Mouse (Mus musculus) central nervous system, embryonic 14 days (tissue): ENCODE data around the gene H2afz. TPM values are rescaled to one million over a fixed set of nuclear protein-coding genes. Genes with fewer than 3 reads are reported as not detected.

Experiments used
- polyA plus RNA-seq: library from polyadenylated mRNA; depleted of rRNA; stranded (reverse); fragments of >200 nt; gene quantifications from 2 replicates; pipeline ENCODE4 v1.2.3, GENCODE M21; 2012; rRNA removed

The H2afz gene
- 985 and 1,299 TPM in 2 replicates for polyA plus RNA-seq

GRCm38 (mm10) chr3:137864124-137864987, at the start of gene H2afz:
Gene H2afz (plus strand): TSS chr3:137864487.

DNA sequence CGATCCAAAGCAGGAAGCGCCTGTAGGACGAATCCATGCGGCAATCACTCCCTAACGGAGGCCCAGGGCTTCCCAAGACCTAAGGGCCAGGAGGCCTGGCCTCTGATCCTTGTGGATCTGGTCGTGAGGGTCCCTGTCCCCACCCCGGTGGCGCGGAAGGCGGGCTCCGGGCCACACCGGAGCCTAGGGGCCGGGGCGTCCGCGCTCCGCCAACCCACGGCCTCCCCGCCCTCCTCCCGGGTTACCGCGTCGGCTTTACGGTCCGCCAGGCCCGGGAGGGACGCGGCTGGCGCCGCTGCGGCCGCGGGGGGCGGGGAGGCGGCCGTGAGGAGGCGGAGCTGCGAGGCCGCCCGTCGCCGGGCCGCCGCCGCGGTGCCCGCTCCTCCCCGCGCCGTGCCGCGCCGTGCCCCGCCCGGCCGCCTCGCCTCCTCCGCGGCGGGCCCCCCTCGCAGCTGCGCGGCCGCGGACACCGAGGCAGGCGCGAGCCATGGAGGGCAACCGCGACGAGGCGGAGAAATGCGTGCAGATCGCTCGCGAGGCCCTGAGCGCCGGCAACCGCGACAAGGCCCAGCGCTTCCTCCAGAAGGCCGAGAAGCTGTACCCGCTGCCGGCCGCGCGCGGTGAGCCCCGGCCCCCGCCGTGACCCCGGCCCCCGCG, 3.3 kb downstream of the H2afz start, which contains the start of gene Dnajb14:
Gene Dnajb14 (plus strand): TSS at position 239 of the 657 bp plus-strand sequence.

Other genes starting within 250 kb of the H2afz start
- gene Ddit4l, start 242.9 kb upstream of the H2afz start, polyA plus RNA-seq = 4.5 TPM in 2 replicates
- gene Gm21962, start 193.0 kb upstream of the H2afz start, polyA plus RNA-seq = not detected in 2 replicates
- 7.1 and 7.7 TPM in 2 replicates for gene Dnajb14, start 3.2 kb downstream of the H2afz start, polyA plus RNA-seq
- 88.1 and 100 TPM in 2 replicates for gene Lamtor3, start 54.0 kb downstream of the H2afz start, polyA plus RNA-seq
- 2.9 TPM in 2 replicates for gene Dapp1, start 117.1 kb downstream of the H2afz start, polyA plus RNA-seq
- 0.06 and 0.55 TPM in 2 replicates for gene 1110002E22Rik, start 200.6 kb downstream of the H2afz start, polyA plus RNA-seq
- 0.05 and 0.09 TPM in 2 replicates for gene Gm5105, start 202.9 kb downstream of the H2afz start, polyA plus RNA-seq